Mouse (Mus musculus): ENCODE measurements at regions not wholly inside any gene's neighbourhood (a gene's known extent, or its start where the extent isn't known, plus 50 kb on each side); places are given as distances from the start of the nearest gene placed in this dataset.

DNA sequence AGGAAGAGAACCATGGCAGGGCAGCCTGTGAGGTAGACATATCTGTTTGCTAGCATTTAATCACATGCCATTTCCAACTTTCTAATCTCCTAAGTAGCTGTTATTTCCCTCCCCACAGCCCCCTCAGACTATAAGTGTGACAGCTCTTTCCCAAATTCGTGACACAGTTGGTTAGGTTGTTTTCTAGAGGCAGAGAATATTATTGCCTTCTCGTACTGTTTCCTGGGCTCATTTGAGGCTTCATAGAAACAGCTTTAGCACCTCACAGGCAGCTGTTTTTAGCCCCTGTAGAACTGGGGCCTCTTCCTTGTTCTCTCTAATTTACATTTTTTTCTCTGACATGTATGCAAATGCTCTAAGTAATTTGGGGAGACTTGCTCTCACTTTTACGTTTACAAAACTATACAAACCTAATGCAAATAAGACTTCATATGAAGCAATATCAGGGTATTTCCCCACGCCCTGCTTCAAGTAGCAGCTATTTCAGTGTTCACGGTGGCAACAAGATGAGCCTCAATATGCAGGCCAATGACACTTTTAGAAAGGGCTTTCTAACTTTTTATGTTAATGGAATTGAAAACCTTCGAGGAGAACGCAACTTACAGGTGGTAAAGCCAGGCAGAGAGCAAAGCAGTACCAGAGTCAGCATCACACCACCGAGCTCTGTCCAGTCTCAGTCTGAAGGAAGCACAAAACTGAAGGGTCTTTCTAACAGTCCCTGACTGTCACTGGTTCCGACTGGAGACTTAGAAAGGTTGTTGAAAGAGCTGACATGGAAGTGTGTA, 79.4 kb downstream of the Fam43a start:
- no peaks in the 10 kb centered on the region for H3K27me3 ChIP-seq (ENCODE audit: control insufficient read depth, insufficient read depth, low read length)
- H3K27ac ChIP-seq (ENCODE audit: control insufficient read depth, insufficient read depth, low read length) = no peak overlapping the region; the same call in 1 of the 2 replicates
- TF ChIP-seq CTCF (IDR thresholded peaks at IDR 0.05; ENCODE audit: borderline replicate concordance, control insufficient read depth, extremely low read depth, insufficient read depth, low read length, poor library complexity) (no peak), POLR2A (IDR thresholded peaks at IDR 0.05; ENCODE audit: control insufficient read depth, extremely low read depth, insufficient read depth, low read length, poor library complexity) (no peak)
- peaks cover 4% of the 10 kb centered on the region; the same call in 1 of the 2 replicates for H3K4me1 ChIP-seq (replicated peaks; ENCODE audit: control insufficient read depth, insufficient read depth, low read length)
- 84% methylated on average over 9 of the region's 9 CpGs for WGBS
- H3K4me3 ChIP-seq (ENCODE audit: control insufficient read depth, insufficient read depth, low read length) = no peak overlapping the region
- no peaks in the 10 kb centered on the region for H3K36me3 ChIP-seq (ENCODE audit: control insufficient read depth, insufficient read depth, low read length)
- DNase-seq = no peak

DNA sequence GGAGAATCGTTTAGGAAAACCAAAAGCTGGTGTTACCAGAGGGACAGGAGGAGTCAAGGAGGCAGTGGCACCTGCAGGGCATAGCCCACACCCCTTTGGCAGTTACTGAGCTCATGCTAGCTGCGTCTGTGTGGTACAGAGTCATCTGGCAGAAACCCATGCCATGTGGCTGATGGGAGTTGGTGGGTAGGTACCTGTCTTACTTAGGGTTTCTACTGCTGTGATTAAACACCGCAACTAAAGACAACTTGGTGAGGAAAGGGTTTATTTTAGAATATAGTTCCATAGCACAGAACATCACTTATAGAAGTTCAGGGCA, 79.9 kb downstream of the Fam43a start:
- Histone ChIP-seq H3K27ac (ENCODE audit: control insufficient read depth, insufficient read depth, low read length) (no peak overlapping the region), H3K36me3 (ENCODE audit: control insufficient read depth, insufficient read depth, low read length) (no peaks in the 10 kb centered on the region), H3K4me3 (ENCODE audit: control insufficient read depth, insufficient read depth, low read length) (no peak overlapping the region), H3K27me3 (ENCODE audit: control insufficient read depth, insufficient read depth, low read length) (no peaks in the 10 kb centered on the region), H3K4me1 (replicated peaks; ENCODE audit: control insufficient read depth, insufficient read depth, low read length) (peaks cover 4% of the 10 kb centered on the region; the same call in 1 of the 2 replicates)
- no peak for DNase-seq
- TF ChIP-seq CTCF (IDR thresholded peaks at IDR 0.05; ENCODE audit: borderline replicate concordance, control insufficient read depth, extremely low read depth, insufficient read depth, low read length, poor library complexity) = no peak
- no peak for TF ChIP-seq POLR2A (IDR thresholded peaks at IDR 0.05; ENCODE audit: control insufficient read depth, extremely low read depth, insufficient read depth, low read length, poor library complexity)
- WGBS = 78% methylated on average over 3 of the region's 3 CpGs

DNA sequence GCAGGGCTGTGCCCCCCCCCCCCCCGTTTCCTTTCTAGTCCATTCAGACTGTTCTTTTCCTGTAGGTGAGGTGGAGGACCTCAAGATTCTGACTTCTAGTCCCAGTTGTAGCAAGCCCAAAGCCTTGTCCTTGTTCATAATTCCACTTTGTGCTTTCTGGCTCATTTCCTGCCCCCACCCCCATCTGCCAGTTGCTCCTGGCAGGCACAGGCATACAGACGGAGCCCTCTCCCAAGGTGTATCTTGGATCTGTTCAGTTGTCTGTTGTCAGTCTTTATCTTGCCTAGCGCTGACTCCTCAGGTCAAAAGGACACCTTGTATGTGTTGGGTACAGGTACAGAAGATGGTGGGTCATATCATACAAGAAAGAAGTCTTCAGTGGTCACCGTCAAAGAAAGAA, 81.9 kb downstream of the Fam43a start:
- WGBS = 90% methylated on average over 4 of the region's 4 CpGs
- Histone ChIP-seq H3K27me3 (ENCODE audit: control insufficient read depth, insufficient read depth, low read length) (no peaks in the 10 kb centered on the region), H3K4me1 (replicated peaks; ENCODE audit: control insufficient read depth, insufficient read depth, low read length) (peaks cover 4% of the 10 kb centered on the region; the same call in 1 of the 2 replicates), H3K4me3 (ENCODE audit: control insufficient read depth, insufficient read depth, low read length) (no peak overlapping the region), H3K27ac (ENCODE audit: control insufficient read depth, insufficient read depth, low read length) (no peak overlapping the region), H3K36me3 (ENCODE audit: control insufficient read depth, insufficient read depth, low read length) (no peaks in the 10 kb centered on the region)
- TF ChIP-seq CTCF (IDR thresholded peaks at IDR 0.05; ENCODE audit: borderline replicate concordance, control insufficient read depth, extremely low read depth, insufficient read depth, low read length, poor library complexity) (no peak), POLR2A (IDR thresholded peaks at IDR 0.05; ENCODE audit: control insufficient read depth, extremely low read depth, insufficient read depth, low read length, poor library complexity) (no peak)
- DNase-seq = no peak

DNA sequence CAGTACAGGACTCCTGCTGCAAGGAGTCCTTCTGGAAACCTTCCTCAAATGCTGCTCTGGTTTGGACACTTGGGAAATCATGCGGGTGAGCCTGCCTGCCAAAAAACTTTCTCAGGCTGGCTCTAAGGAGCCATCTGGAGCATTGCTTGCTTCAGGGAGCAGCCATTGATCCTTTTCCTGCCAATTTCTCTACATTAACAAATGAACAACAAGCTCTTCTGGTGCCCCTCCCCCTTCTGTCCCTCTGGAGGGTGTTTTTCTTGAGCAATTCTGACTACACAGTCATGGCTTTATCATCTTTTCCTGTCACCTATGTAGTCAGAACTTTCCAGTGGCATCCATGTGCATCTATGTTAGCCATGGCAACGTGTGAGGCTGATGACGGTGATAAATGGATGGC, 84.5 kb downstream of the Fam43a start:
- TF ChIP-seq POLR2A (IDR thresholded peaks at IDR 0.05; ENCODE audit: control insufficient read depth, extremely low read depth, insufficient read depth, low read length, poor library complexity) (no peak), CTCF (IDR thresholded peaks at IDR 0.05; ENCODE audit: borderline replicate concordance, control insufficient read depth, extremely low read depth, insufficient read depth, low read length, poor library complexity) (no peak)
- DNase-seq = no peak
- WGBS = 96% methylated on average over 3 of the region's 3 CpGs

DNA sequence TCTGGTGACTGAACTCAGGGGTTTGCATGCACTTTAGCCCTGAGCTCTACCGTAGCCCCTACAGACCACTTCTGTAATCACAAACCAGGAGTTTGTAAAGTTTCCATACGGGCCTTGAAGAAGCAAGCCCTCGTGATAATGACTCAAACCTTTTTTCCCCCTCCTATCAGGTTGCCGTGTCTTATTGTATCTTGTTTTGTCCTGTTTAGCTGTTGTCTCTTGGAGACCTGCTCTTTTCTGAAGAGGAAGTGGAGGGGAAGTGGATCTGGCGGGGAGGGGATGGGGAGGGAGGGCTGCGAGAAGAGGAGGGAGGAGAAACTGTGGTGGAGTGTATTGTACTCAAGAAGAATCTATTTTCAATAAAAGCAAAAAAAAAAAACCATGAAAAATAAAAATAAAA, 87.0 kb downstream of the Fam43a start:
- no peaks in the 10 kb centered on the region for H3K36me3 ChIP-seq (ENCODE audit: control insufficient read depth, insufficient read depth, low read length)
- H3K27ac ChIP-seq (ENCODE audit: control insufficient read depth, insufficient read depth, low read length) = no peak overlapping the region
- 20% methylated on average over 6 of the region's 6 CpGs for WGBS
- TF ChIP-seq POLR2A (IDR thresholded peaks at IDR 0.05; ENCODE audit: control insufficient read depth, extremely low read depth, insufficient read depth, low read length, poor library complexity) = no peak
- TF ChIP-seq CTCF (IDR thresholded peaks at IDR 0.05; ENCODE audit: borderline replicate concordance, control insufficient read depth, extremely low read depth, insufficient read depth, low read length, poor library complexity) = no peak
- peaks cover 8% of the 10 kb centered on the region; the same call in 1 of the 2 replicates for H3K4me1 ChIP-seq (replicated peaks; ENCODE audit: control insufficient read depth, insufficient read depth, low read length)
- no peaks in the 10 kb centered on the region for H3K27me3 ChIP-seq (ENCODE audit: control insufficient read depth, insufficient read depth, low read length)
- DNase-seq = no peak
- H3K4me3 ChIP-seq (ENCODE audit: control insufficient read depth, insufficient read depth, low read length) = no peak overlapping the region

More for the DNA sequence above, 84.5 kb downstream of the Fam43a start:
- H3K27me3 ChIP-seq (ENCODE audit: control insufficient read depth, insufficient read depth, low read length) = no peaks in the 10 kb centered on the region
- H3K27ac ChIP-seq (ENCODE audit: control insufficient read depth, insufficient read depth, low read length) = no peak overlapping the region
- no peak overlapping the region for H3K4me3 ChIP-seq (ENCODE audit: control insufficient read depth, insufficient read depth, low read length)
- H3K4me1 ChIP-seq (replicated peaks; ENCODE audit: control insufficient read depth, insufficient read depth, low read length) = peaks cover 2% of the 10 kb centered on the region; the same call in 1 of the 2 replicates
- no peaks in the 10 kb centered on the region for H3K36me3 ChIP-seq (ENCODE audit: control insufficient read depth, insufficient read depth, low read length)

DNA sequence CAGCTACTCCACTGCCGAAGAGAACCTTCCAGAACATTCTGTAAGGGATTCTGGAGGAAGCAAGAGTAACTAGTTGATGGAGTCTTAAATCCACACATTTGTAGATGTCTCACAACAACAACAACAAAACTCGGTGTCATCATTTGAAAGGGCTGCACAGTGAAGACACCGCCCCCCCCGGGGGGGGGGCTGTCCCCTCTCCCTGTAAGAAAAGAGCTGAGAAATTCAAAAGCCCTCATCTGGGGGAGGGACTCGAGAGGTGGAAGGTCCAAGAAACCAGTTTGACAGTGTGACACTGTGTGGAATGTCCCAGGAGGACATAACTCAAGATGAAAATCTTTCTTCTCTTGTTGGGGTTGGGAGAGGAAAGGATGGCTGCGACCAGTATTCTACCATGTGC, 87.7 kb downstream of the Fam43a start:
- no peaks in the 10 kb centered on the region for H3K36me3 ChIP-seq (ENCODE audit: control insufficient read depth, insufficient read depth, low read length)
- WGBS = 91% methylated on average over 6 of the region's 6 CpGs
- TF ChIP-seq CTCF (IDR thresholded peaks at IDR 0.05; ENCODE audit: borderline replicate concordance, control insufficient read depth, extremely low read depth, insufficient read depth, low read length, poor library complexity) (no peak), POLR2A (IDR thresholded peaks at IDR 0.05; ENCODE audit: control insufficient read depth, extremely low read depth, insufficient read depth, low read length, poor library complexity) (no peak)
- no peak for DNase-seq
- H3K4me1 ChIP-seq (replicated peaks; ENCODE audit: control insufficient read depth, insufficient read depth, low read length) = peaks cover 11% of the 10 kb centered on the region
- H3K27ac ChIP-seq (ENCODE audit: control insufficient read depth, insufficient read depth, low read length) = no peak overlapping the region
- no peak overlapping the region for H3K4me3 ChIP-seq (ENCODE audit: control insufficient read depth, insufficient read depth, low read length)
- no peaks in the 10 kb centered on the region for H3K27me3 ChIP-seq (ENCODE audit: control insufficient read depth, insufficient read depth, low read length)

Measured in thymus, adult 2 months (tissue).